Mouse (Mus musculus) megakaryocyte, embryonic 14.5 days (primary cell): ENCODE data around the gene Tstd2. TPM values are rescaled to one million over a fixed set of nuclear protein-coding genes. Genes with fewer than 3 reads are reported as not detected.

Experiments
- H3K27me3 ChIP-seq: replicated peaks from 2 replicates; pipeline ENCODE3; 2012; ENCODE audit warnings: inconsistent platforms
- H3K36me3 ChIP-seq: replicated peaks from 2 replicates; pipeline ENCODE3; 2012; ENCODE audit warnings: low read length, inconsistent platforms, mixed read lengths
- H3K4me1 ChIP-seq: 2 replicates; pipeline ENCODE4 v1.6.1; 2012; ENCODE audit warnings: inconsistent platforms
- H3K4me3 ChIP-seq: replicated peaks from 2 replicates; pipeline ENCODE3; 2012; ENCODE audit warnings: moderate library complexity, mild to moderate bottlenecking, inconsistent platforms
- H3K9me3 ChIP-seq: 2 replicates; pipeline ENCODE4 v1.6.1; 2012; ENCODE audit warnings: inconsistent platforms
- FLI1 ChIP-seq: IDR thresholded peaks from 2 replicates; pipeline ENCODE4 v1.6.1; 2012; ENCODE audit warnings: low read length, inconsistent platforms, mixed read lengths
- GATA1 ChIP-seq: IDR thresholded peaks from 3 replicates; pipeline ENCODE4 v1.6.1; 2012; ENCODE audit warnings: mixed read lengths, low read length, inconsistent platforms, borderline replicate concordance
- polyA plus RNA-seq: library from polyadenylated mRNA; stranded (reverse); fragments of >175 nt; gene quantifications from 2 replicates; pipeline ENCODE4 v1.2.3, GENCODE M21; 2012; ENCODE audit warnings: low replicate concordance; ENCODE audit not compliant: insufficient read depth

Gene Tstd2
- polyA plus RNA-seq, 1 experiment = 4.7 TPM

GRCm38 (mm10) chr4:46100539-46100938, 38.0 kb downstream of the Tstd2 start:
- H3K36me3 ChIP-seq = peaks cover 50% of the 10 kb centered on the region

GRCm38 (mm10) chr4:46099132-46099531, 39.4 kb downstream of the Tstd2 start:
- H3K27me3 ChIP-seq = peaks cover 8% of the 10 kb centered on the region
- no peak overlapping the region for H3K4me3 ChIP-seq
- H3K36me3 ChIP-seq = peaks cover 63% of the 10 kb centered on the region
- TF ChIP-seq GATA1 (no peak), FLI1 (no peak)
- no peaks in the 10 kb centered on the region for H3K9me3 ChIP-seq
- H3K4me1 ChIP-seq = peaks cover 28% of the 10 kb centered on the region

More at GRCm38 (mm10) chr4:46100539-46100938, 38.0 kb downstream of the Tstd2 start:
- Histone ChIP-seq H3K4me1 (peaks cover 21% of the 10 kb centered on the region), H3K4me3 (no peak overlapping the region), H3K9me3 (no peaks in the 10 kb centered on the region), H3K27me3 (peaks cover 8% of the 10 kb centered on the region)
- TF ChIP-seq GATA1 = no peak
- no peak for TF ChIP-seq FLI1

- Histone ChIP-seq H3K4me1 (peaks cover 28% of the 10 kb centered on the region), H3K4me3 (no peak overlapping the region), H3K9me3 (no peaks in the 10 kb centered on the region), H3K36me3 (peaks cover 70% of the 10 kb centered on the region), H3K27me3 (peaks cover 8% of the 10 kb centered on the region)
- TF ChIP-seq GATA1 = no peak
Observed at GRCm38 (mm10) chr4:46097591-46097990, 40.9 kb downstream of the Tstd2 start.

- Histone ChIP-seq H3K4me3 (no peak overlapping the region), H3K9me3 (no peaks in the 10 kb centered on the region), H3K4me1 (peaks cover 25% of the 10 kb centered on the region), H3K27me3 (peaks cover 8% of the 10 kb centered on the region), H3K36me3 (peaks cover 70% of the 10 kb centered on the region)
- TF ChIP-seq GATA1 = no peak
- TF ChIP-seq FLI1 = no peak
Observed at GRCm38 (mm10) chr4:46096546-46096945, 41.9 kb downstream of the Tstd2 start.

DNA sequence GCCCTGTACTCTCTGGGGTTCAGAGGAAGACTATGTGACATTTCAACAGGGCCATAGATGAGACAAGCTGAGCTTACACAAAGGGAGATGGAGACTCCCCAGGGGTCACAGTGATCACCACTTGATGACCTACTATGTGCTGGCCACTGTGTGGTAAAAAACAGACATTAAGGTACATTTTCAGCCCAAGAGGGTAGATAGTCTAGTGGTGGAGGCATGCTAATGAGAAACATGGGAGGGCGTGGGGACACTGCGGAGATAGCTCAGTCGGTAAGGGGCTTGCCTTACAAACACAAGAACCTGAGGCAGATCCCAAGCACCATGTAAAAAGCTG, 42.7 kb downstream of the Tstd2 start:
- H3K27me3 ChIP-seq = peaks cover 8% of the 10 kb centered on the region
- H3K4me1 ChIP-seq = peaks cover 25% of the 10 kb centered on the region
- H3K9me3 ChIP-seq = no peaks in the 10 kb centered on the region
- H3K36me3 ChIP-seq = peaks cover 72% of the 10 kb centered on the region
- no peak overlapping the region for H3K4me3 ChIP-seq
- no peak for TF ChIP-seq GATA1
- TF ChIP-seq FLI1 = no peak

DNA sequence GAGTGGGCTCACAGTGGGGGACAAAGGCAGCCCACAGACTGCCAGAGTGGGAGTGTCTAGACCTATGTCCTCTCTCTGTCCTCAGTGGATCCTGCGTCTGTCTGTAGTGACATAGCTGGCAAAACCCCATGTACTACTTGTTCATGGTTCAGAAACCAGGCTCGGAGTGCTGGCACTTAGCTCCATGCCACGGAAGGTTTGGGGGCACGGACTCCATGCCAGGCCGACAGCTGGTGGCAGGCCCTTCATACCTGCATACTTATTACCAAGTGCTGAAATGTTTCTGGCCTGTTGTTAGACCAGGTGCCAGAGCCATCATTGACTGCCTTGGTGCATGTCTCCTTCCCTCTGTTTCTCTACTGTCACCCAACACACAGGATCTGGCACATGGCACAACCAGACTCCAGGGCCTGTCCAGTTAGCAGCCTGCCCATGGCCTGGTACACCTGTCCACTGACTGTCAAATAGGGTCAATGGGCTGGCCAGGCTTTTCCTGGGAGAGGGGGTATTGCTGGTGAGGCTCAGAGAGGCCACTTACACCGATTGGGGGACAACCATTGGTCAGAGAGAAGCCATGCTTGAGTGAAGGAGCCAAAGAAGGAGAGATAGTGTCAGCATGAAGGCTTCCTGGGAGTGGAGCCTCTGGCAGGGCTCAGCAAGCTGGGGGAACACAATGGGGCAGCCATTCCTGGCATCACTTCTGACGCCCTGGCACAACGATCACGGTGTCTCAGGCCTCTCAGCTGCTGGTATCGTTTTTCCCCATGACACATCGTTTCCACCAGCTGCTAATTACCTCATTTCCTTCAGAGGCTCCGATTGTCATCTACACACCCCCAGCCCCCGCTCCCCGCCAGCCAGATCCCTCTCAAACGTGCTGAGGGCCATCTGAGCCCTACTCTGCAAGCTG, 43.3 kb downstream of the Tstd2 start:
- no peaks in the 10 kb centered on the region for H3K9me3 ChIP-seq
- peaks cover 68% of the 10 kb centered on the region for H3K36me3 ChIP-seq
- TF ChIP-seq GATA1 (no peak), FLI1 (no peak)
- H3K4me1 ChIP-seq = peaks cover 25% of the 10 kb centered on the region
- H3K27me3 ChIP-seq = peaks cover 8% of the 10 kb centered on the region
- H3K4me3 ChIP-seq = peak overlapping the region; percentile 14

DNA sequence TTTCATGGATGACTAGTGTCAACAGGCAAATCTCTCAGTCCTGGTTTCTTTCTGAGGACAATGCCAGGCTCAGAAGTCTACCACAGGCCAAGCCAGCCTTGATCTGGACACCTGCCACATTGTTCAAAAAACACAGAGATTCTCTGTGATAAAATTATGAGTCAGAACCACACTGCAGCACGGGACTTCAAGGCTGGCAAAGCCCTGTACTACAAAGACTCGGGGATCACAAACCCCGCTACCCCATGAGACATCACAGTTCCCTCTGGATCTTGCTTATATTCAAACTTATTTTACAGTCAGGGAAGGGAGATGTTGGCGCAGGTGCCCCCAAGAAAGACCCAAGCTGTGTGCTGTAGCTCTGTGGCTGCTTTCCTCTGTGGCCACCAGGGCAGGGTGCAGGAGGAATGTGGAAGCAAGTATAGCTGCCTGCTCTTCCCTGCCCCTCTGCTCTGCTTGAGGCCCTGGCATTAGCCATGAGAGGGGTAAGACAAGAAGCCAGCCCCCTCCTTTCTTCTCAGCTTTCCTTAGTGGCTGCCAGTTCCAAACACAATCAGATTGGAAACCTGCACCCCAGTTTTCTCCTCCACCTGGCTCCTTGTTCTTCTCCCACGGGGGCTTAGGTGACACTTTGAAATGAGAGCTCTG, 45.9 kb downstream of the Tstd2 start:
- Histone ChIP-seq H3K4me1 (peaks cover 26% of the 10 kb centered on the region), H3K4me3 (no peak overlapping the region), H3K9me3 (no peaks in the 10 kb centered on the region), H3K27me3 (peaks cover 5% of the 10 kb centered on the region), H3K36me3 (peaks cover 59% of the 10 kb centered on the region)
- TF ChIP-seq GATA1 (no peak), FLI1 (no peak)

GRCm38 (mm10) chr4:46089524-46090125, 48.9 kb downstream of the Tstd2 start:
- no peaks in the 10 kb centered on the region for H3K9me3 ChIP-seq
- H3K4me3 ChIP-seq = no peak overlapping the region
- H3K36me3 ChIP-seq = peaks cover 51% of the 10 kb centered on the region
- H3K27me3 ChIP-seq = no peaks in the 10 kb centered on the region
- TF ChIP-seq FLI1 (no peak), GATA1 (no peak)
- H3K4me1 ChIP-seq = peaks cover 25% of the 10 kb centered on the region

DNA sequence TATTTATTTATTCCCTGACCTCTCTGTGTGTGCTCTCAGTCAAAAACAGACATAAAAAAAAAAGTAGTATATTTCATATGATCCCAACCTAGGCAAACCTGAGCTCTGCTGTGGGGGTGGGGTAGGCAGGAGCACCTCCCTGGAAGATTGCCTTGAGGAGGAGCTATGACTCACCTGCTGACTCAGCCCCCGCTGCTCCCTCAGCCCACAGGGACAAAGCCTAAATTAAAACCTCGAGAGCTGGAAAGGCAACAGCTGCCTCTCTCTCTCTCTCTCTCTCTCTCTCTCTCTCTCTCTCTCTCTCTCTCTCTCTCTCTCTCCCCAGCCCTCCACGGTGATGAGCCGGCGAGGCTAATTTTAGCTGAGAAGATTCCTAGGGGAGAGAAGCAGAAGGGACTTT, 50.6 kb downstream of the Tstd2 start:
- Histone ChIP-seq H3K27me3 (no peaks in the 10 kb centered on the region), H3K36me3 (peaks cover 51% of the 10 kb centered on the region), H3K9me3 (no peaks in the 10 kb centered on the region), H3K4me1 (peaks cover 25% of the 10 kb centered on the region), H3K4me3 (no peak overlapping the region)
- TF ChIP-seq GATA1 (no peak), FLI1 (no peak)

DNA sequence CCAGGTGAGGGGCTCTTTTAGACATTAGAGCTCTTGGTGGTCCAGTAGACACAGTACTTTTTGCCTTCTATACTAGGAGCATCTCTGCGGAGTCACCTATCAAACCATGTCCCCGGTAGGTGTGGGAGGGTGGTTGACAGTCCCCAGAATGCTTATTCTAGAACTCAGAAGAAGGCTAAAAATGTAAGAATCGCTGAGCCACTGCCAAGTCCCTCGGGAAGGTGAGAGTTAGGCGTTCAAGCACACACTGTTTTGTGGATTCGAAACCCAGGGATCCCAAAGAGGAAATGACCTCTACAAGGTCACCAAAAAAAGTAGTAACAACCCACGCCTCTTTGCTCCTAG, 51.1 kb downstream of the Tstd2 start:
- no peak for TF ChIP-seq FLI1
- no peak for TF ChIP-seq GATA1
- Histone ChIP-seq H3K4me3 (no peak overlapping the region), H3K9me3 (no peaks in the 10 kb centered on the region), H3K36me3 (peaks cover 47% of the 10 kb centered on the region), H3K27me3 (no peaks in the 10 kb centered on the region), H3K4me1 (peaks cover 25% of the 10 kb centered on the region)
